9 mouse cellular contexts compared by ENCODE assay signal in genomic region chr11:117278514-117278913, GRCm38 (mm10).
A peak's percentile ranks its signal among the peaks of the same experiment; 100 is the strongest.
DNase-seq lines count a peak whose midpoint lies in the region; ATAC-seq lines count a peak whose summit lies in the region.
"Had no signal": no experiment of that assay in that cellular context is flagged by ENCODE, and none has a peak within 500 bp of the region (broad histone marks: within the 10 kb centered on the region; RNA-seq: fewer than 3 reads in every experiment).

No protein-coding gene starts in this region.

- H3K27ac ChIP-seq in kidney, embryonic 14.5 days (ENCODE audit: low read depth, low read length), result peak overlapping the region; percentile 42; the same call in 1 of the 2 replicates
- H3K27ac ChIP-seq in embryonic facial prominence, embryonic 14.5 days (replicated peaks; ENCODE audit: low read depth, low read length), result peak overlapping the region; percentile 8; the same call in 1 of the 2 replicates
- peak overlapping the region; percentile 69 for H3K27ac ChIP-seq in limb, embryonic 12.5 days

- peaks cover 85% of the 10 kb centered on the region for H3K4me1 ChIP-seq in kidney, embryonic 14.5 days (ENCODE audit: control insufficient read depth, insufficient read depth, low read length)
- peaks cover 81% of the 10 kb centered on the region for H3K4me1 ChIP-seq in embryonic facial prominence, embryonic 14.5 days (ENCODE audit: control insufficient read depth, insufficient read depth, low read length)
- H3K4me1 ChIP-seq in limb, embryonic 12.5 days (replicated peaks), result peaks cover 100% of the 10 kb centered on the region

- 34% methylated on average over 13 of the region's 13 CpGs for WGBS in kidney, embryonic 14.5 days
- 25% methylated on average over 13 of the region's 13 CpGs for WGBS in embryonic facial prominence, embryonic 14.5 days
- WGBS in limb, embryonic 12.5 days, result 20% methylated on average over 13 of the region's 13 CpGs

- no peaks in the 10 kb centered on the region for H3K9me3 ChIP-seq in kidney, embryonic 14.5 days (ENCODE audit: control insufficient read depth, low read length)
- H3K9me3 ChIP-seq in embryonic facial prominence, embryonic 14.5 days (ENCODE audit: control insufficient read depth, low read length), result no peaks in the 10 kb centered on the region
- H3K9me3 ChIP-seq in limb, embryonic 12.5 days, result no peaks in the 10 kb centered on the region

- no peaks in the 10 kb centered on the region for H3K27me3 ChIP-seq in kidney, embryonic 14.5 days (ENCODE audit: control insufficient read depth, insufficient read depth, low read length)
- no peaks in the 10 kb centered on the region for H3K27me3 ChIP-seq in embryonic facial prominence, embryonic 14.5 days (replicated peaks; ENCODE audit: control insufficient read depth, insufficient read depth, low read length)
- H3K27me3 ChIP-seq in limb, embryonic 12.5 days, result no peaks in the 10 kb centered on the region

- no peak for ATAC-seq in kidney, embryonic 14.5 days (ENCODE audit: low FRiP score, low TSS enrichment)
- no peak for ATAC-seq in embryonic facial prominence, embryonic 14.5 days (ENCODE audit: low read depth)
- ATAC-seq in limb, embryonic 12.5 days (ENCODE audit: insufficient number of reproducible peaks, insufficient read depth, low FRiP score, low TSS enrichment, low read depth), result no peak
- no peak for ATAC-seq in CD4-positive, CD25-positive, alpha-beta regulatory T cell, adult 4 months

- DNase-seq in adrenal gland, postnatal 10 days, result peak; percentile 67
- DNase-seq in adrenal gland, adult 2 months, result no peak
- no peak for DNase-seq in kidney, adult 9 months
- DNase-seq in embryonic facial prominence, embryonic 14.5 days (ENCODE audit: low spot score), result no peak
- no peak for DNase-seq in frontal cortex, postnatal 10 days (ENCODE audit: low spot score in 2 of 2)
- DNase-seq: right cerebral cortex, postnatal 25 days had no signal

- peak overlapping the region; percentile 34; the same call in 1 of the 2 replicates for H3K9ac ChIP-seq in kidney, embryonic 14.5 days (ENCODE audit: low read depth, low read length)
- H3K9ac ChIP-seq in embryonic facial prominence, embryonic 14.5 days (ENCODE audit: low read depth, low read length), result peak overlapping the region; percentile 36; the same call in 1 of the 2 replicates
- peak overlapping the region; percentile 42; the same call in 1 of the 2 replicates for H3K9ac ChIP-seq in limb, embryonic 12.5 days (replicated peaks)

- no peak overlapping the region for H3K4me3 ChIP-seq in kidney, embryonic 14.5 days (ENCODE audit: low read length)
- H3K4me3 ChIP-seq in embryonic facial prominence, embryonic 14.5 days (ENCODE audit: low read depth, low read length), result no peak overlapping the region
- no peak overlapping the region for H3K4me3 ChIP-seq in limb, embryonic 12.5 days (replicated peaks)

- no peaks in the 10 kb centered on the region for H3K36me3 ChIP-seq in kidney, embryonic 14.5 days (ENCODE audit: control insufficient read depth, insufficient read depth, low read length)
- no peaks in the 10 kb centered on the region for H3K36me3 ChIP-seq in embryonic facial prominence, embryonic 14.5 days (ENCODE audit: control insufficient read depth, insufficient read depth, low read length)
- H3K36me3 ChIP-seq in limb, embryonic 12.5 days, result peaks cover 16% of the 10 kb centered on the region

- 0 out of 2 replicates have a peak overlapping the region, but pooled peaks have one; percentile 3 for H3K4me2 ChIP-seq in kidney, embryonic 14.5 days (replicated peaks; ENCODE audit: low read depth, low read length)
- no peak overlapping the region for H3K4me2 ChIP-seq in embryonic facial prominence, embryonic 14.5 days (ENCODE audit: low read depth, low read length)
- peak overlapping the region; percentile 17 for H3K4me2 ChIP-seq in limb, embryonic 12.5 days

Comparison
In these comparisons a context has a peak if more than half of its experiments do, and no peak if none do; other contexts are left out.
1. H3K27ac ChIP-seq: peak in every context shown above with its lines; median percentile 69 in limb, embryonic 12.5 days; 42 in kidney, embryonic 14.5 days; 8 in embryonic facial prominence, embryonic 14.5 days.